Mouse (Mus musculus): ENCODE measurements around the gene Apmap. TPM values are rescaled to one million over a fixed set of nuclear protein-coding genes. Genes with fewer than 3 reads are reported as not detected.
"Not testable (repeated sequence)": the region's sequence is repeated elsewhere in the genome, so short reads cannot be mapped to it uniquely, and the experiment has no call there.

Apmap gene
- polyA plus RNA-seq, 1 experiment: 18.0 TPM

- H3K4me3 ChIP-seq (replicated peaks; ENCODE audit: control insufficient read depth, low read depth, low read length): no peak overlapping the region
- H3K27ac ChIP-seq (ENCODE audit: control insufficient read depth, insufficient read depth, low read depth, low read length, poor library complexity): no peak overlapping the region
- WGBS: 75% methylated on average over 5 of the region's 5 CpGs
- TF ChIP-seq POLR2A (IDR thresholded peaks at IDR 0.05; ENCODE audit: borderline replicate concordance, control insufficient read depth, low read depth, low read length) (no peak), CTCF (IDR thresholded peaks at IDR 0.05; ENCODE audit: control insufficient read depth, insufficient read depth, low read length) (no peak)
- H3K4me1 ChIP-seq (ENCODE audit: control insufficient read depth, insufficient read depth, low read length): no peaks in the 10 kb centered on the region
These were observed 29.8 kb downstream of the Apmap start for GRCm38 (mm10) chr2:150578603-150579002.

DNA sequence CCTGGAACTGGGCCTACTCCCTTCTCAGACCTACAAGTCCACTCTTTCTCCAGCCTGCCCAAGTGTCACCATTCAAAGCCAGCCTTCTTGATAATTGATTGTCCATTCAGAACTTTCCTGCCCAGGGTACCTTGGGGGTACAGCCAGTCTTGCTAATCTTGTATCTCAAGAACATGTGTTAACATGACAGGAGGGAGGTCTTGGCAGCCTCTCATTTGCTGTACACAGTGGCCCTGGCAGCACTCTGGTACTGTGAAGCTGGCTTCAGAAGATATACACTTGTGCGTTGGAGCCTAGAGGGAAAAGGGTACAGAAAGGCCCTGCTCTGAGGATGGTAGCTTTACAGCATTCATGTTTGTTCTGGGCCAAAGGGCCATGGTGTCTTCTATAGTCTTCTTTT is 32.1 kb downstream of the Apmap start:
- H3K27ac ChIP-seq (ENCODE audit: control insufficient read depth, insufficient read depth, low read depth, low read length, poor library complexity): no peak overlapping the region
- 89% methylated on average over 1 of the region's 1 CpGs for WGBS
- TF ChIP-seq CTCF (IDR thresholded peaks at IDR 0.05; ENCODE audit: control insufficient read depth, insufficient read depth, low read length) (no peak), POLR2A (IDR thresholded peaks at IDR 0.05; ENCODE audit: borderline replicate concordance, control insufficient read depth, low read depth, low read length) (no peak)
- H3K4me1 ChIP-seq (ENCODE audit: control insufficient read depth, insufficient read depth, low read length): no peaks in the 10 kb centered on the region; the same call in none of the 2 replicates
- no peak overlapping the region for H3K4me3 ChIP-seq (replicated peaks; ENCODE audit: control insufficient read depth, low read depth, low read length)

GRCm38 (mm10) chr2:150572463-150572862 is 35.9 kb downstream of the Apmap start:
- TF ChIP-seq CTCF (IDR thresholded peaks at IDR 0.05; ENCODE audit: control insufficient read depth, insufficient read depth, low read length) (no peak), POLR2A (IDR thresholded peaks at IDR 0.05; ENCODE audit: borderline replicate concordance, control insufficient read depth, low read depth, low read length) (no peak)
- no peak overlapping the region for H3K4me3 ChIP-seq (replicated peaks; ENCODE audit: control insufficient read depth, low read depth, low read length)
- 34% methylated on average over 3 of the region's 3 CpGs for WGBS
- H3K27ac ChIP-seq (ENCODE audit: control insufficient read depth, insufficient read depth, low read depth, low read length, poor library complexity): no peak overlapping the region
- H3K4me1 ChIP-seq (ENCODE audit: control insufficient read depth, insufficient read depth, low read length): no peaks in the 10 kb centered on the region; the same call in none of the 2 replicates

GRCm38 (mm10) chr2:150570761-150571160 is 37.6 kb downstream of the Apmap start:
- H3K27ac ChIP-seq (ENCODE audit: control insufficient read depth, insufficient read depth, low read depth, low read length, poor library complexity): peak overlapping the region; percentile 15; the same call in 1 of the 2 replicates
- peaks cover 5% of the 10 kb centered on the region for H3K4me1 ChIP-seq (ENCODE audit: control insufficient read depth, insufficient read depth, low read length)
- H3K4me3 ChIP-seq (replicated peaks; ENCODE audit: control insufficient read depth, low read depth, low read length): peak overlapping the region; percentile 31
- TF ChIP-seq CTCF (IDR thresholded peaks at IDR 0.05; ENCODE audit: control insufficient read depth, insufficient read depth, low read length) (no peak), POLR2A (IDR thresholded peaks at IDR 0.05; ENCODE audit: borderline replicate concordance, control insufficient read depth, low read depth, low read length) (no peak)
- WGBS: 25% methylated on average over 2 of the region's 2 CpGs

GRCm38 (mm10) chr2:150569847-150570590 is 38.3 kb downstream of the Apmap start, which contains the start of gene Cst7:
Gene Cst7 (plus strand): TSS chr2:150570415.
- TF ChIP-seq POLR2A (IDR thresholded peaks at IDR 0.05; ENCODE audit: borderline replicate concordance, control insufficient read depth, low read depth, low read length): no peak
- TF ChIP-seq CTCF (IDR thresholded peaks at IDR 0.05; ENCODE audit: control insufficient read depth, insufficient read depth, low read length): no peak
- Histone ChIP-seq H3K4me1 (ENCODE audit: control insufficient read depth, insufficient read depth, low read length) (peaks cover 5% of the 10 kb centered on the region), H3K4me3 (replicated peaks; ENCODE audit: control insufficient read depth, low read depth, low read length) (peak within 1 kb of the TSS; percentile 31), H3K27ac (ENCODE audit: control insufficient read depth, insufficient read depth, low read depth, low read length, poor library complexity) (peak within 1 kb of the TSS; percentile 60)
- WGBS: 9% methylated on average over 11 of the region's 11 CpGs

- WGBS: 2% methylated on average over 2 of the region's 2 CpGs
- Histone ChIP-seq H3K4me1 (ENCODE audit: control insufficient read depth, insufficient read depth, low read length) (peaks cover 5% of the 10 kb centered on the region), H3K4me3 (replicated peaks; ENCODE audit: control insufficient read depth, low read depth, low read length) (no peak overlapping the region), H3K27ac (ENCODE audit: control insufficient read depth, insufficient read depth, low read depth, low read length, poor library complexity) (no peak overlapping the region; the same call in 1 of the 2 replicates)
- no peak for TF ChIP-seq CTCF (IDR thresholded peaks at IDR 0.05; ENCODE audit: control insufficient read depth, insufficient read depth, low read length)
- no peak for TF ChIP-seq POLR2A (IDR thresholded peaks at IDR 0.05; ENCODE audit: borderline replicate concordance, control insufficient read depth, low read depth, low read length)
These were observed 41.3 kb downstream of the Apmap start for GRCm38 (mm10) chr2:150567051-150567450.

DNA sequence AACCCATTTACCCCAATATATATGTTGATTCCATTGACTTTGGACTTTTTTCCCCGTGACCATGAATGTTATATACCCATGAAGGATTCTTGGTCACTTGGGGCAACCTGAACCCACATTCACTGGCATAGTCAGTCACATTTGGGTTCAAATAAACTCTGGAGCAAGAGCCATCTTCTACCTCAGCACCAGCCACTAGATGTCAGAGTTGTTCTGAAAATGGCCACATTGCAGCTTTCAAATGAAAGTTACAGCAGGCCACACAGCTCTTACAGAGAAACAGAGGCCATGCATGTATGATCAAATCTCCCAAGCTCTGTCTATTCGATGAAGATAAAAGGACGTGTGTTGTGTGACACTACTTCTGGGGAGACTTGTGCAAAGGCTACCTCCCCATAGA is 49.8 kb downstream of the Apmap start:
- Histone ChIP-seq H3K4me1 (ENCODE audit: control insufficient read depth, insufficient read depth, low read length) (no peaks in the 10 kb centered on the region), H3K27ac (ENCODE audit: control insufficient read depth, insufficient read depth, low read depth, low read length, poor library complexity) (no peak overlapping the region), H3K4me3 (replicated peaks; ENCODE audit: control insufficient read depth, low read depth, low read length) (no peak overlapping the region)
- WGBS: 34% methylated on average over 3 of the region's 3 CpGs
- TF ChIP-seq CTCF (IDR thresholded peaks at IDR 0.05; ENCODE audit: control insufficient read depth, insufficient read depth, low read length): peak; percentile 16; the same call in 1 of the 2 replicates
- TF ChIP-seq POLR2A (IDR thresholded peaks at IDR 0.05; ENCODE audit: borderline replicate concordance, control insufficient read depth, low read depth, low read length): no peak

- WGBS: 59% methylated on average over 10 of the region's 10 CpGs
- not testable (repeated sequence) for H3K27ac ChIP-seq (ENCODE audit: control insufficient read depth, insufficient read depth, low read depth, low read length, poor library complexity); H3K4me3 ChIP-seq (replicated peaks; ENCODE audit: control insufficient read depth, low read depth, low read length); H3K4me1 ChIP-seq (ENCODE audit: control insufficient read depth, insufficient read depth, low read length)
These were observed 58.8 kb downstream of the Apmap start for GRCm38 (mm10) chr2:150549576-150549975.

Other genes starting within 250 kb of the Apmap start
- not detected in 2 replicates for gene 3300002I08Rik, start 245.8 kb downstream of the Apmap start, polyA plus RNA-seq (2011; ENCODE audit: insufficient read depth, insufficient read length, low replicate concordance, missing spikeins)
- 0.97 TPM in 1 of 2 replicates, not detected in the other for gene Zfp442, start 157.1 kb downstream of the Apmap start, polyA plus RNA-seq (2011; ENCODE audit: insufficient read depth, insufficient read length, low replicate concordance, missing spikeins)
- gene Zfp345, start 123.5 kb downstream of the Apmap start, polyA plus RNA-seq (2011; ENCODE audit: insufficient read depth, insufficient read length, low replicate concordance, missing spikeins): not detected in 2 replicates
- gene Cst7, start 38.2 kb downstream of the Apmap start, polyA plus RNA-seq (2011; ENCODE audit: insufficient read depth, insufficient read length, low replicate concordance, missing spikeins): 5.2 and 5.3 TPM in 2 replicates
- 31.2 and 32.1 TPM in 2 replicates for gene Acss1, start 59.9 kb upstream of the Apmap start, polyA plus RNA-seq (2011; ENCODE audit: insufficient read depth, insufficient read length, low replicate concordance, missing spikeins)
- 0.80 and 1.2 TPM in 2 replicates for gene Vsx1, start 80.8 kb upstream of the Apmap start, polyA plus RNA-seq (2011; ENCODE audit: insufficient read depth, insufficient read length, low replicate concordance, missing spikeins)
- gene Entpd6, start 140.5 kb upstream of the Apmap start, polyA plus RNA-seq (2011; ENCODE audit: insufficient read depth, insufficient read length, low replicate concordance, missing spikeins): 5.3 and 5.6 TPM in 2 replicates
- 7.9 and 10.3 TPM in 2 replicates for gene Pygb, start 178.2 kb upstream of the Apmap start, polyA plus RNA-seq (2011; ENCODE audit: insufficient read depth, insufficient read length, low replicate concordance, missing spikeins)